Mouse (Mus musculus) urinary bladder, postnatal 25 days (tissue): ENCODE data around the gene Zfp988.
"Not testable (repeated sequence)": the region's sequence is repeated elsewhere in the genome, so short reads cannot be mapped to it uniquely, and the experiment has no call there.

ENCODE experiments used
- DNase-seq: peaks from one replicate; pipeline ENCODE4 v3.0.0; 2022; ENCODE audit warnings: low spot score

Gene Zfp988

GRCm38 (mm10) chr4:147305436-147305835 lies at the start of gene Zfp988:
Gene Zfp988 (plus strand): TSS chr4:147305674.
- not testable (repeated sequence) for DNase-seq

- not testable (repeated sequence) for DNase-seq
These were observed 42.8 kb upstream of the Zfp988 start for GRCm38 (mm10) chr4:147262708-147263107.

GRCm38 (mm10) chr4:147267302-147267701 lies 38.2 kb upstream of the Zfp988 start:
- DNase-seq, result not testable (repeated sequence)

GRCm38 (mm10) chr4:147268735-147269134 lies 36.7 kb upstream of the Zfp988 start:
- not testable (repeated sequence) for DNase-seq

- not testable (repeated sequence) for DNase-seq
These were observed 35.4 kb upstream of the Zfp988 start for GRCm38 (mm10) chr4:147270026-147270425.

GRCm38 (mm10) chr4:147271601-147272000 lies 33.9 kb upstream of the Zfp988 start:
- DNase-seq, result not testable (repeated sequence)

GRCm38 (mm10) chr4:147275021-147275772 lies 30.3 kb upstream of the Zfp988 start:
- not testable (repeated sequence) for DNase-seq

GRCm38 (mm10) chr4:147275773-147276140 lies 29.7 kb upstream of the Zfp988 start:
- not testable (repeated sequence) for DNase-seq

GRCm38 (mm10) chr4:147280406-147280805 lies 25.1 kb upstream of the Zfp988 start:
- DNase-seq, result not testable (repeated sequence)

- not testable (repeated sequence) for DNase-seq
These were observed 6.9 kb upstream of the Zfp988 start for GRCm38 (mm10) chr4:147298585-147298984.

GRCm38 (mm10) chr4:147302375-147302774 lies 3.1 kb upstream of the Zfp988 start:
- not testable (repeated sequence) for DNase-seq

- not testable (repeated sequence) for DNase-seq
These were observed 29.7 kb downstream of the Zfp988 start for GRCm38 (mm10) chr4:147335036-147335690.

GRCm38 (mm10) chr4:147335691-147336367 lies 30.4 kb downstream of the Zfp988 start:
- DNase-seq, result not testable (repeated sequence)

GRCm38 (mm10) chr4:147336368-147337195 lies 31.1 kb downstream of the Zfp988 start:
- DNase-seq, result not testable (repeated sequence)

GRCm38 (mm10) chr4:147337520-147337919 lies 32.0 kb downstream of the Zfp988 start:
- DNase-seq, result not testable (repeated sequence)

- DNase-seq, result no peak
These were observed 32.6 kb downstream of the Zfp988 start for GRCm38 (mm10) chr4:147338032-147338610.

GRCm38 (mm10) chr4:147338706-147339105 lies 33.2 kb downstream of the Zfp988 start:
- not testable (repeated sequence) for DNase-seq

- DNase-seq, result not testable (repeated sequence)
These were observed 34.2 kb downstream of the Zfp988 start for GRCm38 (mm10) chr4:147339601-147340219.

- DNase-seq, result not testable (repeated sequence)
These were observed 34.8 kb downstream of the Zfp988 start for GRCm38 (mm10) chr4:147340236-147340635.

GRCm38 (mm10) chr4:147340876-147341275 lies 35.4 kb downstream of the Zfp988 start:
- DNase-seq, result not testable (repeated sequence)
